Mouse (Mus musculus): ENCODE measurements at regions not wholly inside any gene's neighbourhood (a gene's known extent, or its start where the extent isn't known, plus 50 kb on each side); places are given as distances from the start of the nearest gene placed in this dataset.

- DNase-seq, result no peak
Observed at GRCm38 (mm10) chr10:95083341-95084148, 138.9 kb upstream of the Plxnc1 start.

DNA sequence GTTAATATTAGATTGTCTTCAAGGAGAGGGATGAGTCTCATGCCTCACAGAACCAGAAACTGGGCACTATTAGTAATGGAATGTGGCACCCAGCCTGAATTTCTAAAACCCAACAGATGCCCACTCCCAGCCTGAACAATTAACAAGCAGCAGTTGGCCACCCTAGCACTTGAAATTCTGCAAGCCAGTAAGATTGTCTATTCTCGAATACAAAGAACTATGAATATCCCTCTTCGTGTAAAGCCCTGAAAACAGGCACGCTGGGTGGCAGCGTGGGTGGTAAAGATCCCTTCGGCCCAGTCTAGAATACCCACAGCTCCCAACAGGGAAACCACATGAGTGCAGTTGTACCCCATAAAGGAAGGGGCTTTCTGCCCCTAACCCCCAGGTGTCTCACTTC is 138.0 kb upstream of the Plxnc1 start:
- no peak for DNase-seq

- DNase-seq, result no peak
Observed at GRCm38 (mm10) chr10:95079979-95080378, 135.3 kb upstream of the Plxnc1 start.

DNA sequence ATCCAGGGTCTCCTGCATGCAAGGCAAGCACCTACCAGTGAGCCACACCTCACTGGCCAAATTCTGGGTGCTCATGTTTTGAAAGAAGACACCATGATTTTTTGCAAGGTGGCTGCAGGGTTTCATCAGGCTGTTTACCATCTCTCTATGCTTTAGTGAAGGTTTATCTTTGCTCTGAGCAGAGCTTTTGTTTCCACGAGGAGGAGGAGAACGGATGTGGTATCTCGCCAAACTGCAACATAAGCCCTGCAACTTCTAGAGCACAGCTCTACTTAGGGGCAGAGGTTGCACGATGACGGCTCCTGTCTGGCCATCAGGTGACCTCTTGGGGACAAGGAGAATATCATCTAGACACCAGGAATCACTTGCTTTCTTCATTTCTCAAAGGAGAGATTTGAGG is 131.8 kb upstream of the Plxnc1 start:
- DNase-seq, result no peak

GRCm38 (mm10) chr10:95075897-95076296 is 131.3 kb upstream of the Plxnc1 start:
- DNase-seq, result no peak

DNA sequence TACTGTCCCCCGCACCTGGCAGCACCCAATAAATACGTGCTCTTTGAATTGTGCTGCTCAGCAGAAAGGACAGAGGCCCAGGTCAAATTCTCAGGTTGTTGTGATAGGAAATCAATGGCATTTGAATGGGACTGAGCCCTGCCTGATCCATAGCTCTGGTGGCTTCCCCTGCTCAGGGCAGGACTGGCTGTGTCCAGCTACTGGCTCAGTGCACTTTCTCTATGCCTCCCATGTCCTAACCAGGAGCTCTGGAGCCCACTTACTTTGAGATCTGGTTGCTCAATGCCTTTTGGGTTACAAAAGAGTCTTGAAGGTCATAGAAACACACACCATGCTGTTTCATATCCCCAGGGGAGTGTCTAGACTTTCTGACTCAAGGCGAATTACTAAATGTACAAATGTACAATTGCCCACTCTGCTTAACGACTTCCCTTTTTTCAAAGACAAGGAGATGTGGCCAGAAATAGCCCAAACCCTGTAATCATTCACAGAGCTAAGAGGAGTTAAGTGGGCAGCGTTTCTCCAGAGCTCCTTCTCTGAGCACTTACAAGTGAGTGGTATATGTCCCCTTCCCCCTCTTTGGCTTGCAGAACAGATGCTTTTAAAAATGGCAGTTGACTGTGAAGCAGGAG is 130.4 kb upstream of the Plxnc1 start:
- no peak for DNase-seq

DNA sequence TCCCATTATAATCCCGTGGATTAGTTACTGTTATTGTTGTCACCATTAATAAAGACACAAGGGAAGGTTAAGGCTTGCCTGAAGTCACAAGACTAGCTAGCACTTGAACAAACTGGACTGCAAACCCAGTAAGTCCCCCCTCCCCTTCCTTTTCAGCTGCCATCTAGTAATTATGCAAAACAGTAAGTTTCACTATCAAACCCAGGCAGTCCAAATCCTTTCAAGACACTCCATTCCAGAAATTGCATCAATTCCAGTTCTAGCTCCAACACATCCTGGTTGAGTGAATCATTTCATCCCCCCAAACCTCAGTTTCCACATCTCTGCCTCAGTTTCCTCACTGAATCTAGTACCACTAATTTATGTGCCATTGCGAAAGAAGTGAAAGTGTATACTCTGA is 129.7 kb upstream of the Plxnc1 start:
- DNase-seq, result no peak

DNA sequence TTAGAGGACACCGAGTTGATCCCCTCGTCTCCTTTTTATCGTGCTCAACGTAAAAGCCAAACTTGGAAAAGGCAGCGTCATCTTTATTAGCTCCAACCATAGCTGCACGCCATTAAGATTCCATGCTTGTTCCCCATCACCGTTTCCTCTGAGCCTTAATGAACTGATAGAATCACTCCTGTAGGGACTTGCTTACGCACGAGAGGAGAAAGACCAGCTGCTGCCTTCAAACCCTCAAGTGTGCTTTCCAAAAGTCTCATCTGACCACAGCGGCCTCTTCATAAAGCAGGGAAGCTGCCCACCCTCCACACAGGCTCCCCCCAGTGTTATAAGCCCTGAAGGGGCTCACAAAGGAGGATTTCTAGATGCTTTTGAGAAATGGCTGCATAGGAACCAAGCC is 123.3 kb upstream of the Plxnc1 start:
- no peak for DNase-seq

- no peak for DNase-seq
Observed at GRCm38 (mm10) chr10:95066774-95067173, 122.1 kb upstream of the Plxnc1 start.

- DNase-seq, result no peak
Observed at GRCm38 (mm10) chr10:95059486-95060091, 115.0 kb upstream of the Plxnc1 start.

DNA sequence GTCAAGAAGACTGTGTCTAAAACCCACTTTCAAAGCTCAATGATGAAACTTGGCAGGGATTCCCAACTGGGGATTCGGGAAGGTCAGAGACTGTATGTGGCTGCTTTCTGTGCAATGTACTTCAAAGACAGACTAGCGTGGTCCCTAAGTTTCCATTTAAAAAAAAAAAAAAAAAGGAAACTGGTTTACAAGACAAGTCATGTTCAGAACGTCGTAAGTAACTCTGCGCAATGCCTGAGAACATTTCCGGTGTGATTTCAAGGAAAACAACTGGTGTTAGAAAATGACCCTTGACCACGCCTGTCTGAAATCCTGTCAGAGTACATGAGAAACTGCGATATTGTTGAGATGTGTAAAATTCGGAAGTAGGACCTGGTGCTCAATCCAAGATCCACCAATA is 114.4 kb upstream of the Plxnc1 start:
- DNase-seq, result no peak

DNA sequence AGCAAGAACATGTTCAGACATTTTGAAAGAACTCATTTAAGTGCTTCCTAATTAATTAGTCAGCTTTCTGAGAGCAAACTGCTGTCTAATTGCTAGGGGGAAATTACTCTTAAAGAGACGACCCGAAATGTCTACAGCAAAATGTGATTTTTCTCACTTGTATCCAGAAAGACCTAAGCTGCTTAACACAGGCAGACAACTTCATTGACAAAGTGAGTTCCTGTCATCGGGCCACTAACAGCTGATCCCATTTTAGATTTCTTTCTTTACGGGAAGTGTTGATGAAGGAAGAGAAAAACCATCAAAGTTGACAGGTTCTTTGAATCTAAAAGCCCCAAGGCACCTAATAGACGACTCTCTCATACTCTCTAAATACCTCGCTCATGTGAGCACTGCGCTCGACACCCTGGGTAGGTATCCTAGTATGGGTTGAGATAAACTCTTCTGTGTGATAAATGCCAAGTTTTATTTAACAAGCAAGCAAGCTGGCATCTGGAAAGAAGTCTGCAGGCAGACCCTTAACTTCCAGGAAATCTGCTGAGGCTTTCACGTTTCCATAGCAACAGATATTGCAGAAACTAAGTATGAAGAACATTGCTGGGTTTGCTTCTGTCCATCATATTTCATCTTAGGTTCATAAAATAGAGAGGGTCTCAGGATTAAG is 112.5 kb upstream of the Plxnc1 start:
- no peak for DNase-seq

- DNase-seq, result no peak
Observed at GRCm38 (mm10) chr10:95056541-95056940, 111.9 kb upstream of the Plxnc1 start.

- no peak for DNase-seq
Observed at GRCm38 (mm10) chr10:95054869-95055268, 110.2 kb upstream of the Plxnc1 start.

DNA sequence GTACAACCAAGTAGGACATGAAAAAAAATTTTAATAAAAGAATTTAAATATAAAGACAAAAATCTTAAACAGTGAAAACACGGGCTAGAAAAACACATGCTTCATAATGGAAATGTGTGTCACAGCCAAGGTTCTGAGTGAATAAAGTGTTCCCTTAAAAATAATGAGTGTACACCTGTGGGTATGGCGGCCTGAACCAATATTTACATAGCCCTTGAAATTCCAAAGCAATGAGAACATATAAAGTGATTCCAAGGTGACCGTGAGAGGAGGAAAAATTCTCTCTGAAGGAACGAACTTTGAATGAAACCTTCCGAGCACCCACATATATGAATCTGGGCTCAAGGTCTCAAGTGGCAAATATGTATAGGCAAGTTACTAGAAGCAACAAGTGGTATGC is 104.2 kb upstream of the Plxnc1 start:
- DNase-seq, result no peak

DNA sequence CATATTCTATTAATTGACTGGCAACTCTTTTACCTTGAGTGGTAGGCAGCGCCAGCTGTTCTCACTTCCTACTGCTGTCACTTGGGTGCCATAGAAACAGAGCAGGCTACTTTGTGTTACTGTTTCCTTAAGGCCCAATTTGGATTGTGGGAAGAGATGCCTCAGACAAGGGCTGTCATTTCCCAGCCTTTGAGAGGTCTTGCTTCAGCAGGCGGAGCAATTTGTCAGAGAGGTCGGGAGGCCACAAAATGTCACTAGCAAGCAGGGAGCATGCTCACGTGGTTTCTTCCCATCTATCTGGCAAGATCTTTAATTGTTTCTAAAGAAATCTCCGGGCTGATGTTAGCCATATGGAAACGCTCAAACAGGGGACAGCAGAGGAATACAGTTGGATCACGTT is 99.3 kb upstream of the Plxnc1 start:
- no peak for DNase-seq

DNA sequence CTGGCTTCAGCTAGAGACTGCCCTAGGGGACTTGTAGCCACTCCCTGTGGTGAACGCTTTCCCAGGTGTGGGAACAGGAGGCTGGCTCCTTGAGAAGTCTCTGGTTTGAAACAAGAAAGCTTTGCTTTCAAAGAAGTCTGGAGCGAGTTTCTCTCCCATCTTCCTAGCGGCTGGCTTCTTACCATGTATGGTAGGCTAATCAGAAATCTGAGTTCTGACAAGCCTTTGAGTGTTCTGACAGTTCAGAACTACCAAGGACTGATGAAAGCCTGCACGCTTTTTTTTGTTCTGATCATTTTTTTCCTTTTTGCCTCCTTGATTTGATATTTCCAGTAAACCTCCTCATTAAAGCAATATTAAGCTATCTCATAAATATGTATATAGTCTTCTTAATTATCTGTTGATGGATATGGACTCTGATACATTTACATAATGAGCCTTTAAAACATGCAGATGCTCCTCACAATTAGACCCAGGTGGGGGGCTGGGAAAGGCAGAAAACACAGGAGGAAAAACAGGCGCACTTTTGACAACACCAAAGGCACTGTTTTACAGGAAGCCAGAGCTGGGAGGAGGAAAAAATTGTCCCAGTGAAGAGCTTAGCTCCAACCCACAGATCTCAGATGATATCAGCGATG is 95.7 kb upstream of the Plxnc1 start:
- DNase-seq, result no peak

- no peak for DNase-seq
Observed at GRCm38 (mm10) chr10:95036043-95036697, 91.5 kb upstream of the Plxnc1 start.

- DNase-seq, result no peak
Observed at GRCm38 (mm10) chr10:95035371-95035770, 90.7 kb upstream of the Plxnc1 start.

DNA sequence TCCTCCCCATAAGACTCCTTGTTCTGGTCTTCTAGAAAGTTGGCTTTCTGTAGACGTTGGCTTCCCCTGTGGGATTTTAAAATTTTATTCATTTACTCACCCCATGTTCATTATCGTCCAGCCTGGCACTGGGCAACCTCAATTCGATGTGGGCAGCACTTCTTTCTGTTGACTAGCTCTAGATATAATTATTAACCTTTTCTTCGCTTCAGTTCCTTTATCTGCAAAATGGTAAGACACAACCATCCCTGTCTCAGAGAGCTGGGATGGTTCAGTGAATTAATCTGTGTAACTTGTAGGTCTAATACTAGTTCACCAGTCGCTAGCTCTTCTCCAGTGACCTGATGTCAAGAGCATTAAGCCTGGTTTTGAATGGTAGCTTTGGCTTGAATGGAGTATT is 89.9 kb upstream of the Plxnc1 start:
- no peak for DNase-seq

DNA sequence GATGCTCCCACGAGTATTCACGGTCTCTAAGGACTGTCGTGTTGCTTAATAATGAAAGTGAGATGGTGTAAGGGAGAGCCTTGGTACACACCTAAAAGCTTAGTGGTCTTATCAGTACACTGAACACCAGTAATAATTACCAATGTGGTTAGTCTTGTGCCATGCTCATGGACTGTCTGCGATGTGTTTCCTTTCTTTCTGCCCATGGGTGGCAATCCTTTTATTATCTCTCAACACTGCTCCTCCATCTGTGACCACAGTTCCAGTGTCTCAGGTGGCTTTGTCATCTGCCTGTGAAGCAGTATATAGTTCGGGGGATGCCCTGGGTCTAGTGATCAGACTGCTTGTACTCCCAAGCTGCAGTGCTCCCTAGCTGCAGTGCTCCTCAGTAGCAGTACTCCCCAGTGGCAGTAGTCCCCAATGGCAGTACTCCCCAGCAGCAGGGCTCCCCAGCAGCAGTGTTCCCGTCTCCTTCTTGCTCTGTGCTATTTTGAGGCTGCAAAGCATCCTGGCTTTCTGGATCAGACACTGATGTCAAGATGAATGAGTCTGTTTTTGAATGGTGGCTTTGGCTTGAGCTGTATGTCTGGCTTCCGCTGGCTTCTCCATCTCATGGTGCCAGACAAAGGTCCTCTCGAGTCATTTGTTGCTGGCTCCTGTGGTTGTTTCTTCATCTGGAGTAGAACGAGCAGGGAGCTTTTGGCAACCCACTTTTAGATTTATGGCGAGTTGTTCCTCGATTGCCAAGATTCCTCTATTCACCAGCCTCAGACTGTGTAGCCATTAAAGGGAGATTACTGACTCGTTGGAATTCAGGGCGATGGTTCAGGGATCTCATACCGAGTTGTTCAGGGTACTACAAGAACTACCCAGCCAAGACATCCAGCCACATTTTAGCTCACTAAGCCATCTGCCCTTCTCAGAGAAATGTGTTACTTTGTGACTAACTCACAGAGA is 88.4 kb upstream of the Plxnc1 start:
- no peak for DNase-seq
